Mouse (Mus musculus) liver, adult 2 months (tissue): ENCODE data around the gene Ube2d1.

Experiments used
- CTCF ChIP-seq: fragments of 200-500 bp; IDR thresholded peaks from 2 replicates; pipeline ENCODE4 v1.5.1; 2011; ENCODE audit warnings: low read depth, low read length, control low read depth
- POLR2A ChIP-seq: fragments of 200-500 bp; IDR thresholded peaks from 2 replicates; pipeline ENCODE4 v1.6.1; 2011; ENCODE audit warnings: low read length, control low read depth; ENCODE audit not compliant: insufficient read depth; ENCODE audit errors: extremely low read depth

DNA sequence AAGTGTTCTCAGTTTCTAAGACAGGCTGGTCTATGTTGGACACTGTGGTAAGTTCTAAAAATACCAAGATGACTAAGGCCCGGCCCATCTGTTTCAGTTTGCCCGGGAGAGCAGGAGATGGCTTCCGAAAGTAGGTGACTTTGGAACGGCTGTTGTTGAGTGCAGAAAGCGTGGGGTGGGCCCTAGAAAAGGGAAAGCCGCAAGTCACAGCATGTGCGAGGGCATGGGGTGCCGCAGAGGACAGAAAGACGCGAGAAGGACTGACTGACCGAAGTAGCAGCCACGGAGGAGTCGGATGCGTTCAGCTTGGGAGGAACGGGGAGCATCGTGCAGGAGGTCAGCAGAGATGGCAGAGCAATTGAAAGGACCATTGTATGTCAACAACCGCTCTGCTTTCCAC is 34.6 kb downstream of the Ube2d1 start:
- TF ChIP-seq CTCF, result no peak
- TF ChIP-seq POLR2A, result no peak
